Mouse (Mus musculus) v-Abl transformed pro-B cells (cell line): ENCODE results near the gene Thada.

Experiments
- in situ Hi-C, 2 experiments: fragments of 400-800 bp; cut with MboI; formaldehyde crosslinking; loops; one replicate each; pipeline ENCODE4 v1.15.1; 2025; ENCODE audit not compliant: unreplicated experiment in 2 of 2

Gene Thada

DNA sequence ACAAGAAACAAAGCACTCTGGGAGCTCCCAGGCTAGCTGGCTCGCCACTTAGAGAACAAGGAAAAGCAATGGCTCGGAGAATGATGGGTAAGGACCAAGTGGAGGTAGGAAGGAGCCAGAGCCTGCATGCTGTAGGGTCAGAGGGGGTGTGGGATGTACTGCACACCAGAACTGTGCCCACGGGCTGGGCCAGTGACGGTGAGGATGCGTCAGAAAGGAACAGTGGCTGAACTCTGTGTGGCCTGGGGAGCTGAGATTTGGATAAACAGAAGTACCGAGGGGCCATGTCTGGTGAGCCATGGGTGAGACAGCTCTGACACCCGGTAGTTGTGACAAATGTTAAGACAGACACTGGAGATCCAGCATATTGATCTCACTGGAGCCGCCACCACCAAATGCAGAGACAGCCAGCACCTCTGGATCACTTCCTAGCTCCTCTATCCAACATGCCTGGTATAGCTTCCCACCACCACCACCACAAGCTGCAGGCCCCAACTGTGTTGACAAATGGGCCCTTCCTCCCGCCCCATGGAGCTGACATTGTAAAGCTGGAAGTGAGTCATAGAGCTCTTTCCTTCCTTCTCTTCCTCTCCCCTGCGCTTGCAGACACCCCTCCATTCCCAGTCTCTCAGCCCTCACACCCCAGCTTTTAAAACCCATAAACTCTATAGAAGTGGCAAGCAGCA lies 325.0 kb downstream of the Thada start:
- in situ Hi-C loops, result no loop called here
